Mouse (Mus musculus): Measurements from ENCODE around the gene Klhl21. TPM values are rescaled to one million over a fixed set of nuclear protein-coding genes. Genes with fewer than 3 reads are reported as not detected.

Klhl21 gene
- polyA plus RNA-seq, 1 experiment from 2014 or later, result 26.1 TPM

DNA sequence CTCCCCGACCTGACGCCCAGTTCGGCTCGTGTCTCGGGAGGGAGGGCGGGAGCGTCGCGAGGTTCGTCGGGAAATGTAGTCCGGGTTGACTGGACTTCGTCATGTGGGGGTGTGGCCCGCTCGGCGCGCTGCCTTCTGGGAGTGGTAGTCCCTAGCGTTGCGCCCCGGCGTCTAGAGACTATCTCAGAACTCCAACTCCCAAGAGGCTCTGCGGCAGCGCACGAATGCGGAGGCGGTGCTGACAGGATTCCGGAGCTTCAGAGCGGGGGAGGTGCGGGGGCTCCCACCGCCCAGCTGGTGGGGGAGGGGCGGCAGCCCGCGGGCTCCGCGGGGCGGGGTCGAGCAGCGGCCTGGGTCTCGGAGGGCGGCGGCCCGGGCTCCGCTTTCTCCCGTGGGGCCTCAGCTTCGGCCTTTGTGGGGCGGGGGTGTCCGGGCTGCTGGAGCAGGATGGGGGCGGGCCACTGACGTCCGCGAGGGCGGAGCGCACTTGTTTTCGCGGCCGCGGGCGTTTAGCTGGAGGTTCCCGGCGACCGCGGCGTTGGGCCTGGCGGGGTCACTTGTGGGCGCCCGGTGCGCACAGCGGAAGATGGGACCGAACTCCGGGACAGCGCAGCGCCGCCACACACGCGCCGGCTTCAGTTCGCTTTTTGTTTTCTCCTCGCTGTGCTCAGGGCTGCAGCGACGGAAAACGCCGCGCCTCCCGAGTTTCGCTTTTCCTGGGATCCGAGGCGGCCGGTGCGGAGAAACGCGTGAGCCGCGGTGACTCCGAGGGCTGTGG, 12.2 kb upstream of the Klhl21 start, which contains the start of gene Phf13:
TSS of gene Phf13 (minus strand) at position 86 of the 778 bp plus-strand sequence.
- peak within 1 kb of the TSS; percentile 96 for H3K9ac ChIP-seq
- H3K4me3 ChIP-seq, result peak within 1 kb of the TSS; percentile 100
- H3K9me3 ChIP-seq (replicated peaks), result no peaks in the 10 kb centered on the region
- H3K4me1 ChIP-seq (replicated peaks), result peaks cover 28% of the 10 kb centered on the region
- ATAC-seq (replicated peaks; ENCODE audit: insufficient number of reproducible peaks, insufficient read depth, low FRiP score, low read depth), result peak; percentile 94
- H3K27me3 ChIP-seq, result no peaks in the 10 kb centered on the region
- under 1% methylated on average over 80 of the region's 94 CpGs for WGBS
- peaks cover 13% of the 10 kb centered on the region for H3K36me3 ChIP-seq
- H3K27ac ChIP-seq, result peak within 1 kb of the TSS; percentile 94
- peak within 1 kb of the TSS; percentile 89 for H3K4me2 ChIP-seq

- Histone ChIP-seq H3K4me3 (peak overlapping the region; percentile 100), H3K4me2 (peak overlapping the region; percentile 89), H3K9me3 (replicated peaks) (no peaks in the 10 kb centered on the region), H3K36me3 (peaks cover 7% of the 10 kb centered on the region), H3K4me1 (replicated peaks) (peaks cover 28% of the 10 kb centered on the region), H3K27me3 (no peaks in the 10 kb centered on the region), H3K27ac (peak overlapping the region; percentile 94), H3K9ac (peak overlapping the region; percentile 91)
- no peak for ATAC-seq (replicated peaks; ENCODE audit: insufficient number of reproducible peaks, insufficient read depth, low FRiP score, low read depth)
- WGBS, result 2% methylated on average over 13 of the region's 13 CpGs
Measured at GRCm38 (mm10) chr4:151996951-151997222, 11.7 kb upstream of the Klhl21 start.

DNA sequence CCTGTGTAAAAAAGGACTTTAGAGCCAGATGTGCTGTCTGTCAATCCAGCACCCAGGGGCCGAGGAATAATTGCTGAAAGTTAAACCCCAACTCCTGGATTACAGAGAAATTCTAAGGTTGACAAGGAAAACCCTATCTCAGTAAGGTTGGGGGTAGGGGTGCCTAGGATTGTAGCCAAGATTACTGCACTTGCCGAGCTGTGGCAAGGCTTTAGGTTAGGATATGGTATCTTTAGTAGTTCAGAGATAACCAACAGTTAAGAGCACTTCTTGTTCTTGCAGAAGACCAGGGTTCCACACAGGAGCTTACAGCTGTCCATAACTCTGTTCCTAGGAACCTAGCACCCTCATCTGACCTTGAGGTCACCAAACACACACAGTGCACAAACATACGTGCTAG, 10.9 kb upstream of the Klhl21 start:
- ATAC-seq (replicated peaks; ENCODE audit: insufficient number of reproducible peaks, insufficient read depth, low FRiP score, low read depth), result no peak
- peak overlapping the region; percentile 89 for H3K4me2 ChIP-seq
- WGBS, result 55% methylated on average over 3 of the region's 3 CpGs
- no peak overlapping the region for H3K27ac ChIP-seq
- no peaks in the 10 kb centered on the region for H3K27me3 ChIP-seq
- no peaks in the 10 kb centered on the region; the same call in 1 of the 2 replicates for H3K36me3 ChIP-seq
- no peaks in the 10 kb centered on the region for H3K9me3 ChIP-seq (replicated peaks)
- H3K4me1 ChIP-seq (replicated peaks), result peaks cover 25% of the 10 kb centered on the region
- no peak overlapping the region for H3K9ac ChIP-seq
- peak overlapping the region; percentile 100 for H3K4me3 ChIP-seq

GRCm38 (mm10) chr4:151999481-151999880, 9.1 kb upstream of the Klhl21 start:
- no peak for ATAC-seq (replicated peaks; ENCODE audit: insufficient number of reproducible peaks, insufficient read depth, low FRiP score, low read depth)
- H3K27ac ChIP-seq, result no peak overlapping the region
- H3K4me2 ChIP-seq, result no peak overlapping the region
- no peaks in the 10 kb centered on the region for H3K9me3 ChIP-seq (replicated peaks)
- no peaks in the 10 kb centered on the region for H3K36me3 ChIP-seq
- no peaks in the 10 kb centered on the region for H3K27me3 ChIP-seq
- no peak overlapping the region for H3K4me3 ChIP-seq
- H3K4me1 ChIP-seq (replicated peaks), result peaks cover 10% of the 10 kb centered on the region
- H3K9ac ChIP-seq, result no peak overlapping the region
- 58% methylated on average over 3 of the region's 3 CpGs for WGBS

- Histone ChIP-seq H3K9me3 (replicated peaks) (no peaks in the 10 kb centered on the region), H3K36me3 (no peaks in the 10 kb centered on the region), H3K4me1 (replicated peaks) (peaks cover 8% of the 10 kb centered on the region), H3K27me3 (no peaks in the 10 kb centered on the region), H3K9ac (no peak overlapping the region), H3K4me3 (no peak overlapping the region), H3K4me2 (no peak overlapping the region), H3K27ac (no peak overlapping the region)
- WGBS, result 37% methylated on average over 4 of the region's 4 CpGs
- no peak for ATAC-seq (replicated peaks; ENCODE audit: insufficient number of reproducible peaks, insufficient read depth, low FRiP score, low read depth)
Measured at GRCm38 (mm10) chr4:152000906-152001305, 7.7 kb upstream of the Klhl21 start.

- H3K27ac ChIP-seq, result no peak overlapping the region
- H3K4me3 ChIP-seq, result no peak overlapping the region
- no peak overlapping the region for H3K9ac ChIP-seq
- H3K4me1 ChIP-seq (replicated peaks), result peaks cover 8% of the 10 kb centered on the region
- H3K9me3 ChIP-seq (replicated peaks), result no peaks in the 10 kb centered on the region
- no peak overlapping the region for H3K4me2 ChIP-seq
- no peak for ATAC-seq (replicated peaks; ENCODE audit: insufficient number of reproducible peaks, insufficient read depth, low FRiP score, low read depth)
- no peaks in the 10 kb centered on the region for H3K27me3 ChIP-seq
- H3K36me3 ChIP-seq, result no peaks in the 10 kb centered on the region
- 70% methylated on average over 4 of the region's 4 CpGs for WGBS
Measured at GRCm38 (mm10) chr4:152001335-152001734, 7.3 kb upstream of the Klhl21 start.

- peaks cover 12% of the 10 kb centered on the region for H3K4me1 ChIP-seq (replicated peaks)
Measured at GRCm38 (mm10) chr4:152002063-152002462, 6.5 kb upstream of the Klhl21 start.

GRCm38 (mm10) chr4:152006137-152006536, 2.5 kb upstream of the Klhl21 start:
- Histone ChIP-seq H3K4me2 (no peak overlapping the region), H3K36me3 (no peaks in the 10 kb centered on the region), H3K4me1 (replicated peaks) (peaks cover 33% of the 10 kb centered on the region), H3K9ac (no peak overlapping the region), H3K4me3 (no peak overlapping the region), H3K27ac (no peak overlapping the region), H3K27me3 (no peaks in the 10 kb centered on the region), H3K9me3 (replicated peaks) (no peaks in the 10 kb centered on the region)
- ATAC-seq (replicated peaks; ENCODE audit: insufficient number of reproducible peaks, insufficient read depth, low FRiP score, low read depth), result no peak
- 74% methylated on average over 6 of the region's 6 CpGs for WGBS

More at GRCm38 (mm10) chr4:152002063-152002462, 6.5 kb upstream of the Klhl21 start:
- 89% methylated on average over 3 of the region's 3 CpGs for WGBS
- Histone ChIP-seq H3K9me3 (replicated peaks) (no peaks in the 10 kb centered on the region), H3K9ac (no peak overlapping the region), H3K36me3 (no peaks in the 10 kb centered on the region), H3K27me3 (no peaks in the 10 kb centered on the region), H3K4me3 (no peak overlapping the region), H3K27ac (no peak overlapping the region), H3K4me2 (no peak overlapping the region)
- ATAC-seq (replicated peaks; ENCODE audit: insufficient number of reproducible peaks, insufficient read depth, low FRiP score, low read depth), result no peak

DNA sequence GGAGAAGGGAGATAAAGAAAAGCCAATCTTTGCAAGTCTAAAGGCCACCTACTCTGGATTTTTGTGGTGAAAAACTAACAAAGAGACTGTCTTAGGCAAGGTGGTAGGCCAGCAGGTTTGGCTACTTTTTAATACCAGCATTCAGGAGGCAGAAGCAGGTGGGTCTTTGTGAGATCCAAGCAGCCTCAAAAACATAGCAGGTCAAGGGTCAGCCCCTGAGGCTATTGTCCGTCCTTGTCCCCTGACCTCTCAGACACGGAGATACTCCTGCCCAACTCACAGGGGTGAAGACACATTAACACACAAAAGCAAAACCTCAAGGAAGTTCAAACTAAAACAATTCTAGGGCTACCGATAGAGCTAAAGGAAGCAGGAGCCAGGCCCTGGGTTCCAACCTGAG, 1.8 kb upstream of the Klhl21 start:
- 0 out of 2 replicates have a peak, but pooled peaks cover 1% of the 10 kb centered on the region for H3K36me3 ChIP-seq
- H3K4me3 ChIP-seq, result no peak overlapping the region
- H3K27me3 ChIP-seq, result no peaks in the 10 kb centered on the region
- no peak overlapping the region for H3K9ac ChIP-seq
- peak overlapping the region; percentile 96 for H3K27ac ChIP-seq
- WGBS, result 37% methylated on average over 3 of the region's 3 CpGs
- H3K4me1 ChIP-seq (replicated peaks), result peaks cover 39% of the 10 kb centered on the region
- H3K4me2 ChIP-seq, result peak overlapping the region; percentile 97; the same call in 1 of the 2 replicates
- ATAC-seq (replicated peaks; ENCODE audit: insufficient number of reproducible peaks, insufficient read depth, low FRiP score, low read depth), result no peak
- no peaks in the 10 kb centered on the region for H3K9me3 ChIP-seq (replicated peaks)

- peak overlapping the region; percentile 96 for H3K27ac ChIP-seq
- ATAC-seq (replicated peaks; ENCODE audit: insufficient number of reproducible peaks, insufficient read depth, low FRiP score, low read depth), result no peak
- H3K9me3 ChIP-seq (replicated peaks), result no peaks in the 10 kb centered on the region
- WGBS, result 9% methylated on average over 8 of the region's 8 CpGs
- no peaks in the 10 kb centered on the region for H3K27me3 ChIP-seq
- H3K4me3 ChIP-seq, result peak overlapping the region; percentile 75
- H3K36me3 ChIP-seq, result peaks cover 7% of the 10 kb centered on the region; the same call in 1 of the 2 replicates
- H3K9ac ChIP-seq, result peak overlapping the region; percentile 86
- H3K4me2 ChIP-seq, result peak overlapping the region; percentile 97
- H3K4me1 ChIP-seq (replicated peaks), result peaks cover 47% of the 10 kb centered on the region
Measured at GRCm38 (mm10) chr4:152007481-152008147, 989 bp upstream of the Klhl21 start.

DNA sequence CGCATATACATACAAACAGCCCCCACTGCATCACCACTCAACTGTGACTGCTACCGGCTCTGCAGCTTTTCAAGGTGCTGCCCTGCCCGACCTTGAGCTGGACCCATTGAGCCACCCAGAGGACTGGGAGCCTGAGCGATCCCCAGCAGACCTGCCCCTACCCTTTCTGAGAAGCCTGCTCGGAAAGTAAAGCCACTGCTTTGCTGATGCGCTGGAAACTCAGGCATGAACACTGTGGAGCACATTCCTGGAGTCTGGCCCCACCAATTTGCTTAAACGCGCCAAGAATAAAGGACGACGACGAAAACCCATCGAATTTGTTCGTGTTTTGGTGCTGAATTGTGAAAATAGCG, 479 bp upstream of the Klhl21 start:
- no peak for ATAC-seq (replicated peaks; ENCODE audit: insufficient number of reproducible peaks, insufficient read depth, low FRiP score, low read depth)

More for the DNA sequence above, 479 bp upstream of the Klhl21 start:
- WGBS, result under 1% methylated on average over 14 of the region's 14 CpGs
- Histone ChIP-seq H3K4me3 (peak overlapping the region; percentile 75), H3K4me2 (peak overlapping the region; percentile 97), H3K9me3 (replicated peaks) (no peaks in the 10 kb centered on the region), H3K4me1 (replicated peaks) (peaks cover 52% of the 10 kb centered on the region), H3K27ac (peak overlapping the region; percentile 96), H3K27me3 (no peaks in the 10 kb centered on the region), H3K36me3 (peaks cover 7% of the 10 kb centered on the region; the same call in 1 of the 2 replicates), H3K9ac (peak overlapping the region; percentile 86)
